Mouse (Mus musculus): ENCODE measurements around the gene Tmem41a. TPM values are rescaled to one million over a fixed set of nuclear protein-coding genes. Genes with fewer than 3 reads are reported as not detected.
A peak's percentile ranks its signal among the peaks of the same experiment; 100 is the strongest.
"Not testable (repeated sequence)": the region's sequence is repeated elsewhere in the genome, so short reads cannot be mapped to it uniquely, and the experiment has no call there.

The Tmem41a gene
- polyA plus RNA-seq, 1 experiment = 4.7 TPM

GRCm38 (mm10) chr16:21969874-21970273 is 22.5 kb upstream of the Tmem41a start:
- WGBS = 81% methylated on average over 4 of the region's 5 CpGs

DNA sequence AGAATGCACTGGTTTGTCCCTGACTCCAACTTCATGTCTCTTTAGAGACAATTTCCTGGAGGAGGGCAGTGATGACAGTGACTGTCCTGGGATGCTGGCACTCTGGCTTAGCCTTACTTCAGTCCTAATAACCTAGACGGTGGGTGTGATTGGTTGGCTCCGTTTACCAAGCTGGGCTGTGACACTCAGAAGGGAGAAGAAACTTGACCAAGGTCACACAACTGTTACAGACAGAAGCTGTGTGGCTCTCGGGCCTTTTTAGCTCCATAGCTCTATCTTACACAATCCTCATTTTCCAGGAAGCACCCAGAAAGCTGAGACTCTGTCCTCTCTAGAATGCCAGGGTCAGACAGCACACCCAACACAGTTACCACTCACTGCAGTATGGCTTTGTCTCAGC is 18.2 kb upstream of the Tmem41a start:
- no peaks in the 10 kb centered on the region for H3K36me3 ChIP-seq (ENCODE audit: control insufficient read depth, insufficient read depth, low read length)
- no peak overlapping the region for H3K27ac ChIP-seq (ENCODE audit: insufficient read depth, low read length)
- H3K4me3 ChIP-seq (ENCODE audit: extremely low read depth, insufficient read depth, insufficient read length) = no peak overlapping the region
- 80% methylated on average over 3 of the region's 3 CpGs for WGBS
- no peaks in the 10 kb centered on the region for H3K4me1 ChIP-seq (ENCODE audit: control insufficient read depth, insufficient read depth, insufficient read length)
- no peaks in the 10 kb centered on the region for H3K27me3 ChIP-seq (ENCODE audit: control insufficient read depth, insufficient read depth, low read length)
- no peak for TF ChIP-seq CTCF (IDR thresholded peaks at IDR 0.05; ENCODE audit: extremely low read depth, insufficient read depth, insufficient read length, insufficient replicate concordance)
- no peak for TF ChIP-seq POLR2A (IDR thresholded peaks at IDR 0.05; ENCODE audit: low read depth, low read length)
- DNase-seq (ENCODE audit: low read depth in 1 of 2, low spot score in 2 of 2) = no peak

More at GRCm38 (mm10) chr16:21969874-21970273, 22.5 kb upstream of the Tmem41a start:
- H3K4me1 ChIP-seq (ENCODE audit: control insufficient read depth, insufficient read depth, insufficient read length) = no peaks in the 10 kb centered on the region
- TF ChIP-seq POLR2A (IDR thresholded peaks at IDR 0.05; ENCODE audit: low read depth, low read length) (no peak), CTCF (IDR thresholded peaks at IDR 0.05; ENCODE audit: extremely low read depth, insufficient read depth, insufficient read length, insufficient replicate concordance) (no peak)
- H3K27me3 ChIP-seq (ENCODE audit: control insufficient read depth, insufficient read depth, low read length) = no peaks in the 10 kb centered on the region
- H3K4me3 ChIP-seq (ENCODE audit: extremely low read depth, insufficient read depth, insufficient read length) = no peak overlapping the region
- no peak overlapping the region for H3K27ac ChIP-seq (ENCODE audit: insufficient read depth, low read length)
- DNase-seq (ENCODE audit: low read depth in 1 of 2, low spot score in 2 of 2) = no peak
- H3K36me3 ChIP-seq (ENCODE audit: control insufficient read depth, insufficient read depth, low read length) = no peaks in the 10 kb centered on the region

DNA sequence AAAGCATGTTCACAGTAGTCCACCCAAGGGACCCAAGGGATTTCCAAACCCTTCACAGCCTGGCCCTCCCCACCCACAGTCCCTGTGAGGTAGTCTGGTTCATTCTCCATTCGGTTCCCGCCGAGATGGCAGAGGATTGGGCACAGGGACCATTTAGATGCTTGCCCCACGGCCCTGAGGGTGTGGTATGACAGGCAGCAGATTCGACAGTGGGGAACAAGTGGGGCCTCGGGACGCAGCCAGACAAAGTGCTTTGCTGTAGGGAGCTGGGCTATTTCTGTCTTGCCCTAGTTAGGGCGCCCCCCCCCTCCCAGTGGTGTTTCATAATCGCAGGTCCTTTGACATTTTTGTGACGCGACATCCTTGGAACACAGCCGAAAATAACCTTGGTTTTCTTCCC is 8.2 kb upstream of the Tmem41a start:
- Histone ChIP-seq H3K4me3 (ENCODE audit: extremely low read depth, insufficient read depth, insufficient read length) (no peak overlapping the region), H3K27ac (ENCODE audit: insufficient read depth, low read length) (no peak overlapping the region), H3K4me1 (ENCODE audit: control insufficient read depth, insufficient read depth, insufficient read length) (no peaks in the 10 kb centered on the region), H3K27me3 (ENCODE audit: control insufficient read depth, insufficient read depth, low read length) (no peaks in the 10 kb centered on the region), H3K36me3 (ENCODE audit: control insufficient read depth, insufficient read depth, low read length) (no peaks in the 10 kb centered on the region)
- 87% methylated on average over 12 of the region's 12 CpGs for WGBS
- DNase-seq (ENCODE audit: low read depth in 1 of 2, low spot score in 2 of 2) = no peak
- TF ChIP-seq CTCF (IDR thresholded peaks at IDR 0.05; ENCODE audit: extremely low read depth, insufficient read depth, insufficient read length, insufficient replicate concordance) (no peak), POLR2A (IDR thresholded peaks at IDR 0.05; ENCODE audit: low read depth, low read length) (no peak)

DNA sequence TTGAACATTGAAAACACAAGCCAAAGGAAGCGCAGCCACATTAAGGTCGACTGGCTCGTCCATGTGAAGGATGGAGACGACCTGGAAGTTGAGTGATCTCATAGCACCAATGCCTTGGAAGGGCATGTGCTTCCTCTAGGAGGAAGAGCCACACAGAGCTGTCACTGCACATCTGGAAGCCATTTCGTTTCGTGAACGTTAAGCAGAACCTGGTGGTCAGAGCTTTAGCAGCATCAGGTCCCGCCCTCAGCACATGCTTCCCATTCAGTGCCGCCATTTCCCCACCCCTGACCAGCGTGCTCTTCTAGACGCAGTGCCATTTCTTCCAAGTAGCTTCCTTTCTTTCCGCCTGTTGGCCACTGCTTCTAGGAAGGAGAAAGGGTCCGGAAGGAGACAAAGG is 18.9 kb downstream of the Tmem41a start:
- Histone ChIP-seq H3K4me1 (ENCODE audit: control insufficient read depth, insufficient read depth, insufficient read length) (no peaks in the 10 kb centered on the region), H3K27ac (ENCODE audit: insufficient read depth, low read length) (no peak overlapping the region), H3K27me3 (ENCODE audit: control insufficient read depth, insufficient read depth, low read length) (no peaks in the 10 kb centered on the region), H3K36me3 (ENCODE audit: control insufficient read depth, insufficient read depth, low read length) (no peaks in the 10 kb centered on the region), H3K4me3 (ENCODE audit: extremely low read depth, insufficient read depth, insufficient read length) (no peak overlapping the region)
- TF ChIP-seq CTCF (IDR thresholded peaks at IDR 0.05; ENCODE audit: extremely low read depth, insufficient read depth, insufficient read length, insufficient replicate concordance) (no peak), POLR2A (IDR thresholded peaks at IDR 0.05; ENCODE audit: low read depth, low read length) (no peak)
- DNase-seq (ENCODE audit: low read depth in 1 of 2, low spot score in 2 of 2) = no peak
- 81% methylated on average over 13 of the region's 13 CpGs for WGBS

DNA sequence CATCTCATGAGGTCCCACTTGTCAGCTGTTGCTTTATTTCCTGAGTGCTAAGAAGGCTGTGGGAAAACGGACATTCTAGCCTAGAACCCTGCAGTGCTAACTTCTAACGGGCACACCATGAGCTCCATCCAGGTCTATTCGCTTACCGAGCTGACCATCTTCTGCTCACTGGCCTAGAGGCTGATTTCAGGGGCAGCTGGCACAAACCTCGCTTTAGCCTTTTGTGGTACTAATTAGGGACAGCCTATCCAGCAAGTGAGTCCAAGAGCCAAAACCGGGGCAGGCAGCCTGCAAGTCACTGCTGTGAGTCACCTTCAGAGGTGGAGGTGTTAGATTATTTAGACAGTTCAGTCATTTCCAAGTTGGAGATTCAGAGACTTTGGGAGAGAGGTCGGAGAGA is 30.7 kb downstream of the Tmem41a start:
- WGBS = 85% methylated on average over 7 of the region's 7 CpGs
- Histone ChIP-seq H3K27ac (ENCODE audit: insufficient read depth, low read length) (no peak overlapping the region), H3K27me3 (ENCODE audit: control insufficient read depth, insufficient read depth, low read length) (no peaks in the 10 kb centered on the region), H3K4me1 (ENCODE audit: control insufficient read depth, insufficient read depth, insufficient read length) (peaks cover 5% of the 10 kb centered on the region), H3K4me3 (ENCODE audit: extremely low read depth, insufficient read depth, insufficient read length) (no peak overlapping the region), H3K36me3 (ENCODE audit: control insufficient read depth, insufficient read depth, low read length) (no peaks in the 10 kb centered on the region)
- DNase-seq (ENCODE audit: low read depth in 1 of 2, low spot score in 2 of 2) = no peak
- TF ChIP-seq POLR2A (IDR thresholded peaks at IDR 0.05; ENCODE audit: low read depth, low read length) = no peak
- TF ChIP-seq CTCF (IDR thresholded peaks at IDR 0.05; ENCODE audit: extremely low read depth, insufficient read depth, insufficient read length, insufficient replicate concordance) = no peak

DNA sequence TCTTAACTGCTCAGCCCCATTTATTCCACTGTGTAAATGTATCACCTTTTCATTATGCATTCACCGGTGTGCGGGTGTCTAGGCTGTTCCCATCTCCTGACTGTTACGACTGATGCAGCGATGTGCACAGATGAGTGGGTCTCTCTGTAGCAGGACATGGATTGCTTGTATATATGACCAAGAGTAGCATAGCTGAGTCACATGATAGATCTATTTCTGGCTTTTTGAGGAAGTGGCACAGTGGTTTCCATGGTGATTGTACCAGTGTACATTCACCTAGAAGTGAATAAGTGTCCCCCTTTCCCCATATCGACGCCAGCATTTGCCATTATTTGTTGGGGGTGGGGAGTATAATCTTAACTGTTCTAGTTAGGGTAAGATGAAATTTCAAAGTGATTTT is 34.0 kb downstream of the Tmem41a start:
- H3K36me3 ChIP-seq (ENCODE audit: control insufficient read depth, insufficient read depth, low read length) = no peaks in the 10 kb centered on the region
- peaks cover 5% of the 10 kb centered on the region for H3K4me1 ChIP-seq (ENCODE audit: control insufficient read depth, insufficient read depth, insufficient read length)
- DNase-seq (ENCODE audit: low read depth in 1 of 2, low spot score in 2 of 2) = peak in 1 of 2 experiments; percentile 61
- WGBS = 22% methylated on average over 6 of the region's 6 CpGs
- TF ChIP-seq CTCF (IDR thresholded peaks at IDR 0.05; ENCODE audit: extremely low read depth, insufficient read depth, insufficient read length, insufficient replicate concordance) (no peak), POLR2A (IDR thresholded peaks at IDR 0.05; ENCODE audit: low read depth, low read length) (no peak)
- no peak overlapping the region for H3K4me3 ChIP-seq (ENCODE audit: extremely low read depth, insufficient read depth, insufficient read length)
- no peaks in the 10 kb centered on the region for H3K27me3 ChIP-seq (ENCODE audit: control insufficient read depth, insufficient read depth, low read length)
- no peak overlapping the region for H3K27ac ChIP-seq (ENCODE audit: insufficient read depth, low read length)

DNA sequence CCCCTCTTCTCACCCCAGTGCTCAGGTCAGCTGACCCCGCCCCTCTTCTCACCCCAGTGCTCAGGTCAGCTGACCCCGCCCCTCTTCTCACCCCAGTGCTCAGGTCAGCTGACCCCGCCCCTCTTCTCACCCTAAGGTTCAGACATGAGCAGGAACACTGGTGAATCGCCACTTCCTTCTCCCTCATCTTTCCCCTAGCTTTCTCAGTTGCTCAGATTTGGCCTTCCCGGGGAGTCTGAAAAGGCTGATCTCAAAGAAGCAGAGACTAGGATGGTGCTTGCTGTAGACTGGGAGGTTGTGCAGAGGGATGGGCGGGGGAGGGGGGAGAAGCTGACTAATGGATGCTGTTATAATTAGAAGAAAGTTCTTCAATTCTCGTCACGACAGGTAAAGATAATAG is 38.4 kb downstream of the Tmem41a start:
- H3K4me1 ChIP-seq (ENCODE audit: control insufficient read depth, insufficient read depth, insufficient read length); DNase-seq (ENCODE audit: low read depth in 1 of 2, low spot score in 2 of 2); H3K36me3 ChIP-seq (ENCODE audit: control insufficient read depth, insufficient read depth, low read length); H3K27ac ChIP-seq (ENCODE audit: insufficient read depth, low read length); H3K27me3 ChIP-seq (ENCODE audit: control insufficient read depth, insufficient read depth, low read length); H3K4me3 ChIP-seq (ENCODE audit: extremely low read depth, insufficient read depth, insufficient read length): not testable (repeated sequence)
- 87% methylated on average over 6 of the region's 8 CpGs for WGBS
